Mouse (Mus musculus) effector memory CD4-positive, alpha-beta T cell, adult 7 months (primary cell): ENCODE measurements around the gene Prtn3. TPM values are rescaled to one million over a fixed set of nuclear protein-coding genes. Genes with fewer than 3 reads are reported as not detected.

Source experiments
- polyA plus RNA-seq: library from polyadenylated mRNA; unstranded; fragments of 100-300 nt; shearing (Covaris generic); gene quantifications from one replicate; pipeline ENCODE4 v1.2.1, GENCODE M21; 2017

The Prtn3 gene
- polyA plus RNA-seq, result not detected

DNA sequence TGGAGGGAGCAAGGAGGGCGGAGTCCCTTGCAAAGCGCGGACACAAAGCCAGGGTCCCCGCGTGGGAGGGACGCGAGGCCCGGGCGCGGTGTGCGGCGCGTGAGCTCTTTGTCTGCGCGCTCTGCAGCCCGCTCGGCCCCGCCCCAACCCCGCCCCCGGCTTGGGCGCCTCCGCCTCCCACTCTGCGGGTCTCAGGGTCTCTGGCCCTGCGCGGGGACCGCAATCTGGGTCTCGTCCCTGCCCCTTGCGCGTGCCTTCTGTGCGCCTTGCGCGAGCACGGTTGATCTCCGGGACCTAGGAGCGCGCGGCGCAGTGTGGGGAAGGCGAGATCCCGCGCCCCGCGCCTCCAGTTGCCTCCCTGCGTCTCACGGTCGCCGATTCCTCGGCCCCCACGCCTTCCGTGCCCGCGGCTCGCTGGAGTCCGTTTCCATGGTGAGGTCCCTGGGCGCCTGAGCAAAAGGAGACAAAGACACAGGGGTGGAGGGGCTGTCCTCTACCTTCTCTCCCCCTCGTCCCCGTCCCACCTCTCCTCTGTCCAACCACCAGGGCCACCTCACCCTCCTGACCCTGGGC is at the start of gene Prtn3, which contains the start of gene Plppr3:
Gene Prtn3 (plus strand): TSS at position 187 of the 573 bp plus-strand sequence.
Gene Plppr3 (minus strand): TSS at position 345 of the 573 bp plus-strand sequence.

DNA sequence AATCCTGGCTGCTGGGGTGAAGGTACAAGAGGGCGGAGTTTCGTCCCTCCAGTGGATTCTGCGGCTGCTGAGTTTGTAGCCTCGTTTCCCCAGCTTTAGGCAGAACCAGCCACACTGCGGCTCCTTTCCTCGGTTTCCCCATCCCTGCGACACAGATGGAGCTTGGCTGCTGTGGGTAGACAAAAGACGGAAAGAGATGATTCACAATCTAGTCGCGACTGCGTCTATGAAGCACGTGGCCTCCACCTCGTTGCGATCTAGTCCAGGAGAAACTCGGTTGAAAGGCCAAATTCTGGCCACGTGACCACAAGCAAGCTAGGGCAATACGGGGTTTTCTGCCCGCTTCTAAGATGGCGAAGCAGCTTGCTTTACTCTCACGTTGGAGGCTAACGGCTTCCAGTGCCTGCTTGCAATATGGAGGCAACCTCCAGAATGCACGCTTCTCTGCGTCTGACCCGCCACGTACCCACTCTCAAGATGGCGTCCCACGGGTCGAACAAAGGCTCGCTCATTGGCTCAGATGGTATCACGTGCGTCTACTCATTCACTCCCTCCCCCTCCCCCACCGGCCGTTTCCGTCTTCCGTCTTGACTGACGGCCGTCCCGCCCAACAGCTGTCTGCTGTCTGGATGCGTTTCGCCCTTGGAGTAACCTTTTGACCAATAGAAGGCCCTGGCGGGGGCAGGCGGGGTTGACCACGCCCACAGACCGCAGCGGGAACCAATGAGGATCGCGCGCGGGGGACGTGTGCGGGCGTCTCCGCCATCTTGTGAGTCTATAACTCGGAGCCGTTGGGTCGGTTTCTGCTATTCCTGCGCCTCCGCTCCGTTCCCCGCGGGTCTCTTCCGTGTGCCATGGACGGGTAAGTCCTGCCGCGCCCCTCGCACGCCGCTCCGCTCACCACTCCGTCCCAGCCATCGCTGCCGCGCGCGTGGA is 20.1 kb upstream of the Prtn3 start, which contains the start of gene Ptbp1:
Gene Ptbp1 (plus strand): TSS at position 568 of the 936 bp plus-strand sequence.

DNA sequence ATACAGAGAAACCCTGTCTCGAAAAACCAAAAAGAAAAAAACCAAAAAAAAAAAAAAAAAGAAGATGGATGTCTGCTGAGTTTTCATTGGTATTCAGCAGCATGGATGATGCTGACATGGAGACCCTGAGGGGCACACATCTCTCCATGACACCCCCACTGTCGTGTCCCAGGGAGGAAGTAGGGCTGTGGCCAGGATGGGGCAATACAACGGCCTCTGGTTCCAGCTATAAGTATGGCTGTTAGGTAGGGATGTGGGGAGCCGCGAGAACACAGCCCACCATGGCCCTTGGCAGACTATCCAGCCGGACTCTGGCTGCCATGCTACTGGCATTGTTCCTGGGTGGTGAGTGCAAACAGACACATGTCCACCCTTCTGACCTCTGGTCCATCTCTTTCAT is 11.8 kb downstream of the Prtn3 start, which contains the start of gene Elane:
Gene Elane (plus strand): TSS at position 194 of the 400 bp plus-strand sequence.

DNA sequence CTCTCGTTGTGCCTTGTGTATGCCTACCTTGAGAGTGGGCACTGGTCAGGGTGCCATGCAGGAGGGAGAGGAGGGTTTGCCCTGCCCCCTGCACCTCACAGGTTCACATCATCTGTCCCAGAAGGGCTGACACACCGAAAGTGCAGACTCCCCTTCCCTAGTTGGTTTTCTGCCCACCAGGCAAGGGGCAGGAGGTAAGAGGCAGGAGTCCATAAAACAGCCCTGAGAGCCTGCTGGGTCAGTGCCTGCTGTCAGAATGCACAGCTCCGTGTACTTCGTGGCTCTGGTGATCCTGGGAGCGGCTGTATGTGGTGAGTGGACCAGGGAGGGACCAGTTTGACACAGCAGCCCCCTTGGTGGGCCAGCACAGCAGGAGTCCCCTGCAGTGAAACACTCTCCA is 16.4 kb downstream of the Prtn3 start, which contains the start of gene Cfd:
Gene Cfd (plus strand): TSS at position 184 of the 400 bp plus-strand sequence.

DNA sequence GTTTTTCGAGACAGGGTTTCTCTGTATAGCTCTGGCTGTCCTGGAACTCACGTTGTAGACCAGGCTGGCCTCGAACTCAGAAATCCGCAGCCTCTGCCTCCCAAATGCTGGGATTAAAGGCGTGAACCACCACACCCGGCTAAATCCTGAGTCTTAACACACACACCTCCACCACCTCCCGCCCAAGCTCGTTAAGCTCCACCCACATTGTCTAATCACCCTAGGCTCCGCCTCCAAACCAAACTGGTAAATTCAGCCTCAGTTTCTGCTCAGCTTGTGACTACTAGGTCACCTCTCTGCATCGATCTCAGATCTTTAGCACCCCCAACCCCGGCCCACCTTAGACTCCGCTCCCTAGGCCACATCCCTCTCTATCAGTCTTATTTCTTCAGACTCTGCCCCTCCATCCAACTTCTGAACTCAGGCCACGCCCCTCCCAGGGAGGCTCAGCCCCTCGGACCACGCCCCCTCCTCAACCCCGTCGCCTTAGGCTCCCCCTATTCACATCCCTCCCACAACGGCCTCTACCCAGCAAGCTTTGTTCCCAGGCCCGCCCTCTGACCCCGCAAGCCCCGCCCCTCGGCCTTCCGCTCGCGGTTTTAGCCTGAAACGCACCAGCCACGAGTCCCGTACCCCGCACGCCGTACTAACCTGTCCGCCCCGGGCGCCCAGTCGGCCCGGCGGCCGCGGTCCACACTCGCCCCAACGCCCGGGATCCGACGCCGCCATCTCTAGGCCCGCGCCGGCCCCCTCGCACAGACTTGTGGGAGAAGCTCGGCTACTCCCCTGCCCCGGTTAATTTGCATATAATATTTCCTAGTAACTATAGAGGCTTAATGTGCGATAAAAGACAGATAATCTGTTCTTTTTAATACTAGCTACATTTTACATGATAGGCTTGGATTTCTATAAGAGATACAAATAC is 34.2 kb downstream of the Prtn3 start, which contains the start of gene Med16:
Gene Med16 (minus strand): TSS at position 757 of the 925 bp plus-strand sequence.

DNA sequence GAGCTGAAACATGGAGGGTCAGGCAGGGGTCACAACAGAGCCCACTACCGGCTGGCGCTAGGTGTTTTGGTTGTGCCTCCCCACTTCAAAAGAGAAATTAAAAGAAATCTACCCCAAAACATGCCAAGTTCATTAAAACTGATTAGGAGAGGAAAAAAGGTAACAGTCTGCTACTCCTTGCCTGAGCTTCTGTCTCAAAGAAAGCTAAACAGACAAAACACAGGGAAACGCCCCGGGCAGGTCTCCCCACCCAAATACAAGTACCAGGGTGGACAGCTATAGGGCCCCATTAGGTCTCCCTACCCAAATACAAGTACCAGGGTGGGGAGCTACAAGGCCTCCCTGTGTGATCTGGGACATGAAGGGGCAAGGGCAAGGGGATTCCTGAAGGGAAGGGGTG is 36.3 kb downstream of the Prtn3 start, which contains the start of gene Gm26602:
Gene Gm26602 (plus strand): TSS at position 301 of the 400 bp plus-strand sequence.

DNA sequence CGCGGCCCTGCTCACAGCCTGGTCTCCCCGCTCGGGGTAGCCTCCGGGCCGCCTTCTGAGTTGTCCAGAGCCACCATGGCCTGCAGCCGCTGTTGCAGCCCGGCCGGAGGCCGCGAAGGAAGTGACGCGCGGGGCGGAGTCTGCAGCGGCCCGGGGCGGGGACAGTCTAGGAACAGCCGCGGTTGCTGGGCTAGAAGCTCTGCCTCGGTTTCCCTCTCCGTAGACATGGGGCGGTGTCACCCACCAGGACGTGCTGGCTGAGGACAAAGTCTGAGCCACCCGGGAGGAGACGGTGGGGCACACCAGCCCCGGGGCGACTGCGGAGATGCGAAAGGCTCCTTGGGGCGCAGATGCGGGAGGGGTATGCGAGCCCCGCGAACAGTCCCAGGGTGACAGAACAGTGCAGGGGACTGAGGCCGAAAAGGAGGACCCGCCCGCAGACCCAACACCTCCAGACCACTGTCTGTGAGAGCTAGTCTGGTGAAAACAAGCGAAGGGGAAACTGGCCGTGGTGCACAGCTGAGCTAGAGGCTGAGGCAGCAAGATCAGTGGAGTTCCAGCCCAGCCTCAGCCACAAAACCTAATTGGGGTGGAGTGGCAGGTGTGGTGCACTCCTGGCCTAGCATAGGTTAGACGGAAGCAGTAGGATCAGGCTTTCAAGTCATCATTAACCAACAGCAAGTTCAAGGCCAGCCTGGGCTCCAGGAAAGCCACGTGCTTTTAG is 42.7 kb downstream of the Prtn3 start, which contains the start of gene Kiss1r:
Gene Kiss1r (plus strand): TSS at position 164 of the 724 bp plus-strand sequence.

DNA sequence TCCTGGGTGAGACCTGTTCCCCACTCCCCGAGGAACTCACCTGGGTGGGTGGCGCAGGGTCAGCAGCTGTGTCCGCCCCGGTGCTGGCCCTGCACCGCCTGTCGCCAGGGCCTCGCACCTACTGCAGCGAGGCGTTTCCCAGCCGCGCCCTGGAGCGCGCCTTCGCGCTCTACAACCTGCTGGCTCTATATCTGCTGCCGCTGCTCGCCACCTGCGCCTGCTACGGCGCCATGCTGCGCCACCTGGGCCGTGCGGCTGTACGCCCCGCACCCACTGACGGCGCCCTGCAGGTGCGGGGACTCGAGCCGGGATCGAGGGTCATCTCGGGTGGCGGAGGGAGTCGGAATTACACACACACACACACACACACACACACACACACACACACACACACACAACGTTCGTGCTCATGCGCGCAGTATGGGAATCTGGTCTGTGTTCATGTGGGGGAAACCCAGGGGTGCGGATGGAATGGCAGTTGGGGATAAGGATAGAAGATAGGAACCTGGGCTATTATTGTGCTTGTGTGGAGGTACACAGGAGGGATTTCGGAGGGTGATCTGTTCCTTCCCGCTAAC is 46.8 kb downstream of the Prtn3 start, which contains the start of gene R3hdm4:
Gene R3hdm4 (minus strand): TSS at position 251 of the 578 bp plus-strand sequence.

DNA sequence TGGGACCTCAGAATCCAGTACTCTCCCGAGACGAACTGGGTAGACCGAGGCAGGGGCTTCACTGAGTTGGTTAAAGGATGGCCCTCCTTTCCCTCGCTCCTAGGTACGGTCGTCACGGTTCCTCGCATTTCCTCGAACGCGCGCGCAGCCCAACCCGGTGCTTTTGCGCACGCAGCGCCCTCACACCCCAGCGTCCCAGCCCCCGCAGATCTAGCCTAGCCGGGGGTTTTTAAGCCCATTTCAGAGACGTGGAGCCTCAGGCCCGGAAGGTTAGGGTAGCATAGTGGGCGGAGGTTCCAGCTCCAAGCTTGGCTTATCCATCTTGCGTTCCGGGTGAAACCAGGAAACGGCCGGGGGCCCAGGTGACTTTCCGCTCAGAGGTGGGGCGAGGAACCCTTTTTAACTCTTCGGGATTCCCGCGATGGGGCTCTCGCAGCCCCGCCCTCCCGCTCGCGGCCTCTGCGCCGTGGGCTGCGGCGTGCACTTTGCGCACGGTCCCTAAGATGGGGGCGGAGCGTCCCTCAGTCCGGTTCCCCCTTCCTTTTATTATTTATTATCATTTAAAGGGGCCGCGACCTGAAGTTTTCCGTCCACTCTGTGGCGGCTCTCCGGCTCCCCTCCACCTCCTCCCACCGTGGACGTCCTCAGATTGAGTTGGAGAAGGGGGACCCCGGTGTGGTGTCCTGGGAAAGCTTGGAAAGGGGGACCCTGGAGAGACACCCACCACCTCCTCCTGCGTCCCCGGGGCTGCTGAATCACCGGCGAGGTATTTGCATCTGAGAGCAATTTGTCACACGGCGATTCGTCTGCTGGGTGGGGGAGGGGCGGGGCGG is 52.4 kb downstream of the Prtn3 start, which contains the start of gene Arid3a:
Gene Arid3a (plus strand): TSS at position 553 of the 833 bp plus-strand sequence.

Other genes starting within 250 kb of the Prtn3 start
- 0.17 TPM for gene Shc2, start 236.6 kb upstream of the Prtn3 start, polyA plus RNA-seq
- not detected for gene Odf3l2, start 228.7 kb upstream of the Prtn3 start, polyA plus RNA-seq
- gene Madcam1, start 209.9 kb upstream of the Prtn3 start, polyA plus RNA-seq, result 0.54 TPM
- gene Tpgs1, start 205.1 kb upstream of the Prtn3 start, polyA plus RNA-seq, result 26.2 TPM
- gene Cdc34, start 192.3 kb upstream of the Prtn3 start, polyA plus RNA-seq, result 78.4 TPM
- 8.2 TPM for gene Gzmm, start 185.5 kb upstream of the Prtn3 start, polyA plus RNA-seq
- 207 TPM for gene Bsg, start 170.0 kb upstream of the Prtn3 start, polyA plus RNA-seq
- not detected for gene Hcn2, start 157.8 kb upstream of the Prtn3 start, polyA plus RNA-seq
- gene Polrmt, start 127.9 kb upstream of the Prtn3 start, polyA plus RNA-seq, result 31.9 TPM
- gene Fgf22, start 119.4 kb upstream of the Prtn3 start, polyA plus RNA-seq, result not detected
- 41.8 TPM for gene Rnf126, start 107.5 kb upstream of the Prtn3 start, polyA plus RNA-seq
- gene Fstl3, start 97.2 kb upstream of the Prtn3 start, polyA plus RNA-seq, result not detected
- gene Prss57, start 83.5 kb upstream of the Prtn3 start, polyA plus RNA-seq, result 0.17 TPM
- 4.5 TPM for gene Palm, start 80.9 kb upstream of the Prtn3 start, polyA plus RNA-seq
- 0.44 TPM for gene Misp, start 53.5 kb upstream of the Prtn3 start, polyA plus RNA-seq
- 478 TPM for gene Ptbp1, start 20.0 kb upstream of the Prtn3 start, polyA plus RNA-seq
- gene Plppr3, start 158 bp downstream of the Prtn3 start, polyA plus RNA-seq, result 6.8 TPM
- not detected for gene Elane, start 11.8 kb downstream of the Prtn3 start, polyA plus RNA-seq
- not detected for gene Cfd, start 16.4 kb downstream of the Prtn3 start, polyA plus RNA-seq
- gene Med16, start 34.4 kb downstream of the Prtn3 start, polyA plus RNA-seq, result 27.3 TPM
- gene Gm26602, start 36.4 kb downstream of the Prtn3 start, polyA plus RNA-seq, result 19.6 TPM
- gene Kiss1r, start 42.5 kb downstream of the Prtn3 start, polyA plus RNA-seq, result 0.26 TPM
- gene R3hdm4, start 46.7 kb downstream of the Prtn3 start, polyA plus RNA-seq, result 117 TPM
- 9.7 TPM for gene Arid3a, start 52.6 kb downstream of the Prtn3 start, polyA plus RNA-seq
- gene Wdr18, start 85.7 kb downstream of the Prtn3 start, polyA plus RNA-seq, result 74.2 TPM
- 0.49 TPM for gene Grin3b, start 96.2 kb downstream of the Prtn3 start, polyA plus RNA-seq
- gene Tmem259, start 109.9 kb downstream of the Prtn3 start, polyA plus RNA-seq, result 26.7 TPM
- 580 TPM for gene Cnn2, start 114.1 kb downstream of the Prtn3 start, polyA plus RNA-seq
- 42.6 TPM for gene Abca7, start 122.0 kb downstream of the Prtn3 start, polyA plus RNA-seq
- gene Arhgap45, start 142.2 kb downstream of the Prtn3 start, polyA plus RNA-seq, result 732 TPM
- gene Polr2e, start 165.3 kb downstream of the Prtn3 start, polyA plus RNA-seq, result 104 TPM
- gene Gpx4, start 172.7 kb downstream of the Prtn3 start, polyA plus RNA-seq, result 296 TPM
- 60.3 TPM for gene Sbno2, start 231.1 kb downstream of the Prtn3 start, polyA plus RNA-seq
- gene Stk11, start 241.3 kb downstream of the Prtn3 start, polyA plus RNA-seq, result 31.4 TPM